Mouse (Mus musculus) ES-Bruce4 (cell line): ENCODE data around the gene Gm49325. TPM values are rescaled to one million over a fixed set of nuclear protein-coding genes. Genes with fewer than 3 reads are reported as not detected.

ENCODE experiments used
- H3K27ac ChIP-seq: 2 replicates; pipeline ENCODE4 v1.5.1; 2012; ENCODE audit warnings: low read length, inconsistent platforms; ENCODE audit not compliant: insufficient read depth
- H3K27me3 ChIP-seq: 2 replicates; pipeline ENCODE4 v1.6.1; 2012; ENCODE audit warnings: mild to moderate bottlenecking, low read length, inconsistent platforms; ENCODE audit not compliant: control insufficient read depth, poor library complexity, insufficient read depth, severe bottlenecking
- H3K36me3 ChIP-seq: 2 replicates; pipeline ENCODE4 v1.6.1; 2012; ENCODE audit warnings: inconsistent platforms, mild to moderate bottlenecking, low read length, moderate library complexity; ENCODE audit not compliant: control insufficient read depth, poor library complexity, insufficient read depth, severe bottlenecking
- H3K4me1 ChIP-seq: one replicate; pipeline ENCODE4 v1.8.1; 2011; ENCODE audit warnings: low read length; ENCODE audit not compliant: control insufficient read depth, insufficient read depth
- H3K4me3 ChIP-seq: 2 replicates; pipeline ENCODE4 v1.5.1; 2011; ENCODE audit warnings: low read depth, mild to moderate bottlenecking, low read length
- H3K9ac ChIP-seq: 2 replicates; pipeline ENCODE4 v1.6.1; 2012; ENCODE audit warnings: low read depth, mild to moderate bottlenecking, inconsistent platforms; ENCODE audit not compliant: poor library complexity, severe bottlenecking
- H3K9me3 ChIP-seq: replicated peaks from 2 replicates; pipeline ENCODE4 v1.6.1; 2012; ENCODE audit warnings: mild to moderate bottlenecking, low read length, inconsistent platforms; ENCODE audit not compliant: control insufficient read depth, poor library complexity, insufficient read depth, severe bottlenecking
- CTCF ChIP-seq: IDR thresholded peaks from one replicate; pipeline ENCODE4 v1.8.1; 2011; ENCODE audit warnings: low read depth, low read length
- EP300 ChIP-seq: IDR thresholded peaks from 2 replicates; pipeline ENCODE4 v1.6.1; 2011; ENCODE audit warnings: low read depth, low read length; ENCODE audit not compliant: insufficient read depth
- POLR2A ChIP-seq: IDR thresholded peaks from one replicate; pipeline ENCODE4 v1.8.1; 2011; ENCODE audit warnings: low read length; ENCODE audit not compliant: insufficient read depth
- polyA plus RNA-seq: library from polyadenylated mRNA; stranded (reverse); fragments of >200 nt; gene quantifications from 2 replicates; pipeline ENCODE4 v1.2.4, GENCODE M21; 2011; ENCODE audit warnings: low read depth; ENCODE audit not compliant: missing spikeins, insufficient read depth, insufficient read length

The Gm49325 gene
- polyA plus RNA-seq, 1 experiment = 50.7 TPM

DNA sequence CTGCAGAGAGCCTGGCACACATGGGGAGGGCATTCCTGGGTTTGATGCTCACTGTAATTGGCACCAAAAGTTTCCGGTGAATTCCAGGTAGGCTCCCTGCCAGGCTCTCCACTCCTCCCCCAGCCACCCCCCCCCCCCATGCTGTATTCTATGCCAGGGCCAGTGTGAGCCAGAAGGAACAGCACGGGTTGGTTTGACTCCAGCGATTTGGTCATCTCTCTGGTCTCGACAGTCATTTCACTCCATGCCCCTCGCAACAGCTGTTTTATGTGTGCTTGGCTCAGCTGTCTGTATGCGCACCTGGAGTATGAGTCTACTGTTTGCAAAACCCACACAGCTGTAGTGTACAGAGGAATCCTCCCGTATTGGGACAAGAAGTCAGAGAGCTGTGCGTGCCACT lies 60.3 kb downstream of the Gm49325 start:
- Histone ChIP-seq H3K9me3 (no peaks in the 10 kb centered on the region), H3K27me3 (no peaks in the 10 kb centered on the region), H3K27ac (no peak overlapping the region), H3K36me3 (no peaks in the 10 kb centered on the region), H3K4me1 (no peaks in the 10 kb centered on the region), H3K4me3 (no peak overlapping the region), H3K9ac (no peak overlapping the region)
- no peak for TF ChIP-seq POLR2A
- no peak for TF ChIP-seq CTCF
- TF ChIP-seq EP300 = no peak

DNA sequence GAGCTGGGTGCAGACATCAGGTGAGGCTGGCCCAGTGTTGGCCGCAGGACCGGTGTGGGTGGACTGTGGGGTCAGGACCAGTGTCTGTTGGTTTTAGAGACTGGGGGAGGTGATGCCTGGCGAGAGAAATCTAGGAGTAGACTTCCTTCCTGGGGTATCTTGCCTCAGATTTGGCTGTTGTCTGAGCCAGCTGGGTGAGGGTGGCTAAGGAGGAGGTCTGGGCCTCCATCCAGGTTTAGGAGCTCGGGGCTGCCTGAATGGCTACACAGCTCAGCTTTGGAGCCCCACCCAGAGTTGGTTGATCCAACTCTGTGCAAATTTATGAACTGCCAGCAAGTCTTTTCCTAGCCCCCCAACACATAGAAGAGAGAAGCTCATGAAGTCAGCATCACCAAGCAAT lies 61.4 kb downstream of the Gm49325 start:
- TF ChIP-seq CTCF = no peak
- TF ChIP-seq EP300 = no peak
- no peak for TF ChIP-seq POLR2A
- Histone ChIP-seq H3K27ac (no peak overlapping the region), H3K9me3 (no peaks in the 10 kb centered on the region), H3K9ac (no peak overlapping the region), H3K4me3 (no peak overlapping the region), H3K36me3 (no peaks in the 10 kb centered on the region), H3K4me1 (no peaks in the 10 kb centered on the region), H3K27me3 (no peaks in the 10 kb centered on the region)

DNA sequence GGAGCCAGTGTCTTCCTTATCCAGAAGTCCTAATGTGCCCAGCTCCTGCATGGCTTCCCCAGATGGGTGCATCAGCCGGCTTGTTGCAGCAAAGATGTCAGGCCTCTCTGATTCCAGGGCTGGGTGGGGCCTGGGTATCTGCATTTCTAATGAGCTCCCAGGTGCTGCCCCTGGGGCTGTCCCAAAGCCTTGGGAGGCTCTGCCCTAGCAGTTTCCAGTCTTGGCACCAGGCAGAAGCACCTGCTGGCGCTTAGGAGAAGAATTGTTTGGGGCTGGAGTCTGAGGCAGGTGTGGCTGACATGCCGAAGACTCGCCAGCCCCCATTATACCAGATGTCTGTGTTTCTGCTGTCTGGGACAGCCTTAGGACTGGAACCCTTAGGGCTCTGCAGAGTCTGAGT lies 64.7 kb downstream of the Gm49325 start:
- no peak overlapping the region for H3K4me3 ChIP-seq
- H3K36me3 ChIP-seq = no peaks in the 10 kb centered on the region
- H3K4me1 ChIP-seq = no peaks in the 10 kb centered on the region
- no peak overlapping the region for H3K9ac ChIP-seq
- TF ChIP-seq CTCF = no peak
- no peak for TF ChIP-seq EP300
- TF ChIP-seq POLR2A = no peak
- no peak overlapping the region for H3K27ac ChIP-seq
- H3K9me3 ChIP-seq = no peaks in the 10 kb centered on the region
- no peaks in the 10 kb centered on the region for H3K27me3 ChIP-seq

DNA sequence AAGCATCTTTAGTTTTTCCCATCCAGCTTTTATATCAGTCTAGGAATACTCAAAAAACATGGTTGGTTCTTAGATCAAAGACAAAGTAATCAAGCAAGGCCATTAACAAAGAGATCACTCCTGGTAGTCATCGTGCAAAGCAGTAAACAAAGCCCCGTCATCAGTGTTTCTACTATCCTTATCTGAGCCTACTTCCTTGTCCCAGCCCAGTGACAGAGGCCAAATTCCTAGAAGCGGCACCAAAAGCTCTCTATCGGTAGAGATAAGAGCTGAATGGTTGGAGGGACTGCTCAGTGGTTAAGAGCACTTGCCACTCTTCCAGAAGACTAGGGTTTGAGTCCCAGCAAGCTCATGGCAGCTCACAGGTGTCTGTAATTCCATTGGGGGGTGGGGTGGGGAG lies 65.5 kb downstream of the Gm49325 start:
- Histone ChIP-seq H3K9me3 (no peaks in the 10 kb centered on the region), H3K4me3 (no peak overlapping the region), H3K4me1 (no peaks in the 10 kb centered on the region), H3K27me3 (no peaks in the 10 kb centered on the region), H3K9ac (no peak overlapping the region), H3K27ac (no peak overlapping the region), H3K36me3 (no peaks in the 10 kb centered on the region)
- no peak for TF ChIP-seq CTCF
- no peak for TF ChIP-seq EP300
- TF ChIP-seq POLR2A = no peak

DNA sequence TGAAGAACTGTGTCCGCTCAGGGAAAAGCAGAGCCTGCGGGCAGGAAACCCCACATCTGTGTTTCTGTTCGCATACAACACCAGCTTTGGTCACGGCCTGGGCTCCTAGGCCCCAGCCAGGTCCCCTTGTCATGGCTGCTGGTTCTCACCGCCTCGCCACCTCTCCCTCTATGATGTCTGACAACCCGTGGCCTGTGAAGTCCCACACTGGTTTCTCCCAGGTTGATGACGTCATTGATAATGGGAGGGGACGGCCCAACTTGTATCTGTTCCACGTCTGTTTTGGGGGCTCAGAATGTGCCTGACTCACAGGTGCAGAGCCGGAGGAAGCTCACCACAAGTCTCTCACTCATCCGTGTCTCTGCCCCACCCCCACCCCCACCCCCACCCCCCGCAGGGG lies 67.8 kb downstream of the Gm49325 start:
- no peaks in the 10 kb centered on the region for H3K9me3 ChIP-seq
- no peaks in the 10 kb centered on the region for H3K4me1 ChIP-seq
- no peak overlapping the region for H3K9ac ChIP-seq
- H3K27me3 ChIP-seq = peaks cover 3% of the 10 kb centered on the region; the same call in 1 of the 2 replicates
- H3K4me3 ChIP-seq = no peak overlapping the region
- TF ChIP-seq EP300 (no peak), CTCF (no peak), POLR2A (no peak)
- H3K27ac ChIP-seq = no peak overlapping the region
- no peaks in the 10 kb centered on the region for H3K36me3 ChIP-seq

DNA sequence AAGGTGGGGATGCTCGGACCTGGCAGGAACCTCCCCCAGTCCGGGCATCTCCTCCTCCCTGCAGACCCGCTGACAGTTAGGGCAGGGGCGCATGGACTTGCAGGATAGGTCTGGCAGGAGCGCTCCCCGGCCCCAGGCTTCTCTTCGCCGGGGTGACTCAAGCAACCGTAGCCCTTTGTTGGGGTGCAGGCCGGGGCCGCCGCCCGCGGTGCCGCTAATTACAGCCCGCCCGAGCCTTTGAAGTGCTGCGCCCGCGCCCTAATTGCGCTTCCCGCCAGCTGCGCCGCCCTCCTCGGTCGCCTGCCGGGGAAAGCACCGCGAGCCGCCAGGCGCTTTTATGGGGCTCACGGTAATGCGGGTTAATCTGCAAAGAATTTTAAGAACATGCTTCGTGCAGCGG lies 71.6 kb downstream of the Gm49325 start:
- no peak overlapping the region for H3K27ac ChIP-seq
- peak overlapping the region; percentile 21 for H3K4me3 ChIP-seq
- H3K4me1 ChIP-seq = no peaks in the 10 kb centered on the region
- H3K36me3 ChIP-seq = no peaks in the 10 kb centered on the region
- H3K27me3 ChIP-seq = peaks cover 3% of the 10 kb centered on the region; the same call in 1 of the 2 replicates
- no peaks in the 10 kb centered on the region for H3K9me3 ChIP-seq
- TF ChIP-seq POLR2A (no peak), EP300 (no peak), CTCF (no peak)
- H3K9ac ChIP-seq = peak overlapping the region; percentile 29; the same call in 1 of the 2 replicates
